Mouse (Mus musculus): Measurements from ENCODE around the gene Hbb-y. TPM values are rescaled to one million over a fixed set of nuclear protein-coding genes. Genes with fewer than 3 reads are reported as not detected.
A peak's percentile ranks its signal among the peaks of the same experiment; 100 is the strongest.
"Not testable (repeated sequence)": the region's sequence is repeated elsewhere in the genome, so short reads cannot be mapped to it uniquely, and the experiment has no call there.

The Hbb-y gene
- total RNA-seq (2021) (not detected), polyA plus RNA-seq (2012; rRNA removed) (not detected in 2 replicates)
- long read RNA-seq = 0 reads

DNA sequence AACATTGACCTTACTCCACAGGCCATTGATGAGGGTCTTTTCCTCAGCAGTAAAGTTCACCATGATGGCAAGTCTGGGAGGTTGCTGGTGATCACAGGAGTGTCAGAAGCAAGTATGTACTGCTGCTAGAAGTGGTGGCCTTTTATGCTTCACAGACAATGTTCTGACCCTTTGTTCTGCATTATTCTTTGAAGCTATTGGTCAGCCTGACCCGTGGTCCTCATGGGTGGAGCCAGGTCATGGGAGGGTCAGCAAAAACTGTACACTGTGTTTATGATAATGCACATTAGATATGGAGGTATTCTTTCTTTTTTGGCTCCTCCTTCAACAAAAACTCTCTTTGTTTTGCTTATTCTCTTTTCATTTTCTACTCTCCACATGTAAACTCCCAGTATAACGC, at the start of gene Hbb-y:
TSS of gene Hbb-y (minus strand) at position 127 of the 400 bp plus-strand sequence.
- DNase-seq = no peak

DNA sequence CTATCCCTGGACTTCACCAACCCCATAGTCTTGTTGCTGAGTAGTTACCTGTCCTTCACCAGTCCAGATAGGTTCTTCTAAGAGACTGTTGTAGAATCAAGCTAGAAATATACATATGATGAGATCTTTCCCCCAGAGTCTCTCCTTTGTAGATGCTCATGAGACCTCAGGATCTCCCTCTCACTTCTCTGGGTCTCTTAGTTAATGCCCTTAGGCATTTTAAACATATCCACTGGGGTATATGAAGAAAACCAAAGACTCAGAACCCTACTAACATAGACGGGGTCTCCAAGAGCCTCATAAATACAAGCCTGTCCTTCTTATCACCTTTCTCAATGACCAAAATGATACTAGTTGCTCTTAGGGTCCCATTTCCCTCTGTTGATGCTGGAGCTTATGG, 41.4 kb upstream of the Hbb-y start, which contains the start of gene Olfr64:
TSS of gene Olfr64 (minus strand) at position 101 of the 400 bp plus-strand sequence.
- no peak for DNase-seq

DNA sequence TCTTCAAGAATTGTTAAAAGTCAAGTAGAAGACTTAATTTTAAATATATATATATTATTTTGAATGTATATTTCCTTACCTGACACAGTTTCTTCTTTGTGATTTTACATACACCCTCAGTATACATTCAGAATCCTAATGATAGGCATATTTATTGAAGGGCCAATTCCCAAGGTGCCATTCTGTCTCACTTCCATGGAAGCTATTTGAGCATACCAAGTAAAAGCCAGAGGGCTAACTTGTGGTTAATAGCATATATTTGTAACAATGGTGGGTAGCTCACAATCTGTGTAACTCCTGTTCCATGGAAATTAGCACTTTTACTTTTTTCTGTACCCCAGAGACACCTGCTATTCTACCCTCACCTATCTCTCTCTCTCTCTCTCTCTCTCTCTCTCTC, 33.1 kb upstream of the Hbb-y start, which contains the start of gene Olfr66:
TSS of gene Olfr66 (minus strand) at position 101 of the 400 bp plus-strand sequence.
- no peak for DNase-seq

DNA sequence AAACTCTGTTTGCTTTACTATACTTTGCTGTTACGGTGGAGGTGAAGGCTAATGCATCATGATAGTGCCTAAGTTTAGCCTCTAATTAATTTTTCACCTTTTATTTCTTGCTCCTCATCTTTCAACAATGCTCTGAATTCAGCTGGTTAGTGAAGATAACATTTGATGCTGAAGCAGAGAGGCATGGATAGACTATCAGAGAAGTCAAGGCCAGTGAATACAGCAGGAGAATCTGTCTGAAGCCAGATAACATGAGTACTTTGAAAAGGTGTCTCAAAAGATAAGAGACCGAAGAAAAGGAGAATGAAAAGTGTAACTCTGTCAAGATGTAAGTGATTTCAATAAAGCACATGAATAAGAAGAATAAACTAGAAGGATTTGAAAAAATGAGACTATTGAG, 24.1 kb upstream of the Hbb-y start:
- no peak for DNase-seq

DNA sequence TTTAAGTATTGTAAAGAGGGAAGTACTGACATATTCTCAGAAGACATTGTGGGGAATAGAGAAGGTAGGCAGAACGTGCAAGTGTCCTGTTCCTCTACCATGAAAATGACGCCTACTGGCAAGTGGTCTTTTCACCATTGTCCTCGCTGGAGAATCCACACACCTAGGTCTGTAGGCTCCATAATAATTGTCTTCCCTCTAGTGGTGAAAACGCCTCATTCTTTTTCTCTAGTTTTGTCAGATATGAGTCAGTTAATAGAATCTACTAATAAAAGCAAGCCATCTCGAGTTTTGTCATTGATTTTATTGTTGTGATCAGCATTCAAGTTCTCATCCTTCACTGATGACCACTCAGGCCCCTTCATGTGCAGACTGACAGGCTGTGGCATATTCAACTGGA, 21.4 kb upstream of the Hbb-y start:
- DNase-seq = no peak

DNA sequence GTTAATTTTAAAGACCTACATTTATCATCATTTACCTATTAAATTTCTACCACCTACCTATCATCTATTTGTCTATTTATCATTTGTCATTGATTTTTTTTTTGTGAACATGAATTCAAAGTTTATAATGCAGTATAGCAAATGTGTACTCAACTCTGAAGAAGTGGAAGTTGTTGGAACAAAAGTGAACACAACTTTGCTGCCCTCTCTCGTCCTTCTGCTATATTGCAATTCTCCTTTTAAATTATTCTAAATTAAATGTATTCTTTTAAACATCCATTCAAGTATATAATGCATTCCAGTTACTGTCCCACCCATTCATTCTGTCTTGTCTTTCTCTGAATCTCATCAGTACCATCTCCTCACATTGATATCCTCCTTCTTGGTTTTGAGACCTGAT, 20.0 kb upstream of the Hbb-y start:
- DNase-seq = no peak

DNA sequence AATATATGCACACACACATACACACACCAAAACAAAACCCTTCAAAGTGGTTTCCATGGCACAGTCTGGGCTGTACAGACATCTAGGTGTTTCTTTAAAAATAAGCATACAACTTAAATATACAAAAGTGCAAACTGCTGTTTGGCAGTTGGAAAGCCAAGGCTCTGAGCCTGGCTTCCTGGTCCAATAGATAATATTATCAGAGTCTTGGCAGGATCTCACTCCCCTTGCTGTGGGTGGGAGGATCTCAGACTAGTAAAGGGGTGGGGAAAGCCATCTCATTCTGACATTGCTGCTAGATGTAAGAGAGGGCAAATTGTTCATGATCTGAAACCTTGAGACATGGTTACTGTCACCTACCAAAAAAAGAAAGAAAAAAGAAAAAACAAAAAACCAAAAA, 17.7 kb upstream of the Hbb-y start:
- DNase-seq = no peak

DNA sequence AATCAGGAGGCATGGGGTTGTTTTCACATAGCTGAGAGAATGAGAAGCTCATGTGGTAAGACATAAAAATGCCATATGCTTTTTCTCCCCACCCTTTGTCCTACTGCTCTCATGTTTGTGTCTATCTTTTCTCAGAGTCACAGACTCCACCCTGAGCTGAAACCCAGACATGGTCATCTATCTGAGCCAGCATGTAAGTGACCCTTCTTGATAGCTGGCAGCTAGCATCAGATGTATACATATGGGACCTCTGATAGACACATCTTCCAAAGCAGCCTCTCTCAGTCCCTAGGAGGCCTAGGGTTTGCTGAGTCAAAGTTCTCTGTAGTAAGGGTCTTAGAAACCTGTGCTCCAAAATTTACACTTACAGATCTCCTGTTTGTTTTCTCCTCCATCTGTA, 12.7 kb upstream of the Hbb-y start:
- DNase-seq = no peak

DNA sequence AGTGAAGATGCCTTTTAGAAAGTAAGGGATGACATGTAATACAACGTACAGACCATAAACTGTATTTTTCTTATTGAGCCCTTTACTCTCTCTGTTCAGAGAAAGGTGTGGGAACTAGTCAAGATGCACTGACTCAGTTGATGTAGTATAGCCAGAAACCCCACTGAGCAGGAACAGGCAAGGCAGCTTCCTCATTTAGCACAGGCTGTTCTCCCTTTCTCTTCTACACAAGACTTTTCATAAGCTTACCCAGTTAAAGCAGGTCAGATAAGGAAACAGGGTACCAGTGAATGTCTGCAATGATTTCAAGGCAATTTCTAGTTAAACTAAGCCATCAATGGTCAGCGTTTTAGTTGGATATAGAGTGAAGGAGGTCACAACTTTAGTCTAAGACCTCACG, 8.5 kb upstream of the Hbb-y start:
- no peak for DNase-seq

DNA sequence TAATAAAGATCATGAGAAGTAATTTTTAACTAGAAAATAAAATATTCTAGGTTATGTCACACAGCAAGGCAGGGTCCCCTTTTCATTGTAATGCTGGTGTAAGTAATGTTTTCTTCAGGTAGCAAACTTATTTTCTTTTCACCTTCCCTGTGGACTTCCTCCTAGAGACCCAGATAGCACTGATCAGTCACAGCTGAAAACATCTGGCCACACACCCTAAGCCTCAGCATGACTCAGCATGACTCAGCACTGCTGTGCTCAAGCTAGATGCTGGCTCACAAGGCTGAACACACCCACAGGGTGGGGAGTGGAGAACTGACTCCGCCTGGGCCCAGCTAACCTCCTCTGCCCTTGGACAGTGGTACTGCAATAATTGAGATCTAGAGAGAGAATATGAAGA, 7.8 kb upstream of the Hbb-y start:
- DNase-seq = peak; percentile 76

DNA sequence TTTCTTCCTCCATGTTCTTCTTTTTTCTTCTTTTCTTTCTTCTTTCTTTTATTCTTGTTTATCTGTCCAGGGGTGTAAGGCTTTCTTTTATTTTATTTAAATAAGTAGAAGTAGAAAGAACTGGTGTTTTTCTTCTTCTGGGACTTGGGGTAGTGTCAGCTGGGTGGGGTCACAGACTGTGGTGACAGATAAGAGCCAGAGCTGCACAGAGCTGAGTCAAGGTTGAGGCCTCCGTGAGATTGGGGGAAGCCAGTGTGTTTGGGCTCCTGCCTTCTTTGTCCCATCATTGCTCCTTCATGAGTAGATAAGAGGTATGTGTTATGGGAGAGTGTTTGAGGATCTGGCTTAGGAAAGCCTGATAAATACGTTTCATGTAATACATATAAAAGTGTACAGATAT, 6.1 kb upstream of the Hbb-y start:
- no peak for DNase-seq

DNA sequence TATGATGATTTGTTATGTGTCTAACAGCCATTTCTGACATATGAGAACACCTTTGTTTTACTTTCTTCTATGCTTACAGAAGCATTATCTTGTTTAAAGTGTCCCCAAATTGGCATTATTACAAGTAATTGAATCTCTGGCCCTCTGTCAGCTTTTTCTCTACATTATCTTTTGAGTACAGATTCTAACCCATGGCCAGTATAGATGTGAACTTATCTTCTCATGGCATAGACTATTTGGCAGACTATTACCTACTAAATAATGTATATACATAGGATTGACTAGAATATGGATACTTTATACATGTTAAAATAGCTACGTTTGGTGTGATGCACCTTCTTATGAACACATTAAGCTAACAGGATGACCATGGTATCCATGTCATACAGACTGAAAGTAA, 1.7 kb upstream of the Hbb-y start:
- no peak for DNase-seq

DNA sequence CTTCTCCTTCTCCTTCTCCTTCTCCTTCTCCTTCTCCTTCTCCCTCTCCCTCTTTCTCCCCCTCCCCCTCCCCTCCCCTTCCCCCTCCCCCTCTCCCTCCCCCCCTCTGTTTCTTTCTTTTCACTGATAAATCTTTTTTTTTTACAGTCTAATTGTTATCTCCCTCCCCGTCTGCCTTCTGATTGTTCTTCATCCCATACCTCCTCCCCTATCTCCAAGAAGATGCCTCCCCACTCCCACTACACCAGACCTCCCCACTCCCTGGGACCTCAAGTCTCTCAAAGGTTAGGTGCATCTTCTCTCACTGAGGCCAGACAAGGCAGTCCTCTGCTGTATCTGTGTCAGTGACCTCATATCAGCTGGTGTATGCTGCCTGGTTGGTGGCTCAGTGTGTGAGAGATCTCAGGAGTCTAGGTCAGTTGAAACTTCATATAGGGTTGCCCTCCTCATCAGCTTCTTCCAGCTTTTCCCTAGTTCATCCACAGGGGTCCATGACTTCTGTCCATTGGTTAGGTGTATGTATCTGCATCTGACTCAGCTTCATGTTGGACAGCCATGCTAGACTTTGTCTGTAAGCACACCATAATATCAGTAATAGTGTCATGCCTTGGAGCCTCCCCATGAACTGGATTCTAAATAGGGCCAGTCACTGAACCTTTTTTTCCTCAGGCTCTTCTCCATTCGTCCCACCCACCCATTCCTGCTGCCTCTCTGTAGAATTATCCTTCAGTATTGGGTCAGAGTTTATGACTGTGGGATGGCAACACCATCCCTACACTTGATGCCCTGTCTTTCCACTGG, 8.3 kb downstream of the Hbb-y start:
- DNase-seq = no peak

DNA sequence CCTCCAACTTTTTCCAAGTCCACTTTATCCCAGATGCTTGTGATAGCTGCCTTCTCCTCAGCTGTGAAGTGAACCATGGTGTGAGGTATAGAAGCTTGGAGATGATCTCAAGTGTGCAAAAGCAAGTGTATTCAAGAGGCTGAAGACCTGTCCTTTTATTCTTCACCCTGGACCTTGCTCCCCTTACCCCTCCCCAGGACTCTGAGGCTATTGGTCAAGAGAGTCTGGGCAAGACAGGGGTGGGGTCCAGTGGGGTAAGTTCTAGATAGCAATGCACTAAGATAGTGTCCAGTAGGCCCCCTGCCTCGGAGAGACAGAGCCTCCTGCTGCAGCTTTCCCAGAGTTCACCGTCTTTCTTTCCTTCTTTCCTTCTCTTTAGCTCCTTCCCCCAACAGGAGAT, 10.0 kb downstream of the Hbb-y start, which contains the start of gene Hbb-bh1:
TSS of gene Hbb-bh1 (minus strand) at position 131 of the 400 bp plus-strand sequence.
- DNase-seq = no peak

DNA sequence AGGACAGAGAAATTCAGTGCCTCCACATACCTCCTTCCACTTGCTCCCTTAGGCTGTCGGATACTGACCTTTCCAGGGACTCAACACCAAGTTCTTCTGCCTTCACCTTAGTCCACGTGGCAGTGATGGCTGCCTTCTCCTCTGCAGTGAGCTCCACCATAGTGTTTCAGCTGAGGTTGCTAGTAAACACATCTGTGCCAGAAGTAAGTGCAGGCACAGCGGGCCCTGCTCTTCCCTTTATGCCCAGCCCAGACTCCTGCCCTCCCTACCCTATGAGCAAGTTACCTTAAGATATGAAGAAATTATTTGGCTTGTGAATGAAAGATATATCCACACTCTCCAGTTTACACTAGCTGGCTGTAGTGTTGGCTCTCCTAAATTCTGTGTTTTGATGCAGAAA, 12.7 kb downstream of the Hbb-y start, which contains the start of gene Hbb-bh2:
TSS of gene Hbb-bh2 (minus strand) at position 253 of the 400 bp plus-strand sequence.
- no peak for DNase-seq

DNA sequence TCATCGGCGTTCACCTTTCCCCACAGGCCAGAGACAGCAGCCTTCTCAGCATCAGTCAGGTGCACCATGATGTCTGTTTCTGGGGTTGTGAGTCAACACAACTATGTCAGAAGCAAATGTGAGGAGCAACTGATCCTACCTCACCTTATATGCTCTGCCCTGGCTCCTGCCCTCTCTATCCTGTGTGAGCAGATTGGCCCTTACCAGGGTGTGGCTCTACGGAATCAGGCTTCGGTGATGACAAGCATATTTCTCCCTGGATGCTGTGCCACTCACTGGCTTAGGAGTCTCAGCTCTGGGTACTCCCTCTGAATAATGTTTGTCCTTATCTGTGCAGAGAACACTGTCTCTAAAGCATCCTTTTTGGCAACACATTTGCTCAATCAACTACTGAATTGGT, 25.2 kb downstream of the Hbb-y start, which contains the start of gene Hbb-bs:
TSS of gene Hbb-bs (minus strand) at position 289 of the 400 bp plus-strand sequence.
- DNase-seq = no peak

DNA sequence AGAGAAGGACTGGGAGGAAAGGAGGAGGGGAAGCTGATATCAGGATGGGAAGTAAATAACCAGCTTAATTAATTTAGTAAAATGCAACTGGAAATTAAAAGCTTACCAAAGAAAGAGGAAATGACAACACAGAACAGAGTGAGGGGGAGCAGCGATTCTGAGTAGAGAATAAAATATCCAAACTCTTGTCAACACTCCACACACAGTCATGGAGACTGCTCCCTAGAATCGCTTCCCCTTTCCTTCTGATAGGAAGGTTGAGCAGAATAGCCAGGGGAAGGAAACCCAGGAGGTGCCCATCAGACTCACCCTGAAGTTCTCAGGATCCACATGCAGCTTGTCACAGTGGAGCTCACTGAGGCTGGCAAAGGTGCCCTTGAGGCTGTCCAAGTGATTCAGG, 25.9 kb downstream of the Hbb-y start:
- not testable (repeated sequence) for DNase-seq

DNA sequence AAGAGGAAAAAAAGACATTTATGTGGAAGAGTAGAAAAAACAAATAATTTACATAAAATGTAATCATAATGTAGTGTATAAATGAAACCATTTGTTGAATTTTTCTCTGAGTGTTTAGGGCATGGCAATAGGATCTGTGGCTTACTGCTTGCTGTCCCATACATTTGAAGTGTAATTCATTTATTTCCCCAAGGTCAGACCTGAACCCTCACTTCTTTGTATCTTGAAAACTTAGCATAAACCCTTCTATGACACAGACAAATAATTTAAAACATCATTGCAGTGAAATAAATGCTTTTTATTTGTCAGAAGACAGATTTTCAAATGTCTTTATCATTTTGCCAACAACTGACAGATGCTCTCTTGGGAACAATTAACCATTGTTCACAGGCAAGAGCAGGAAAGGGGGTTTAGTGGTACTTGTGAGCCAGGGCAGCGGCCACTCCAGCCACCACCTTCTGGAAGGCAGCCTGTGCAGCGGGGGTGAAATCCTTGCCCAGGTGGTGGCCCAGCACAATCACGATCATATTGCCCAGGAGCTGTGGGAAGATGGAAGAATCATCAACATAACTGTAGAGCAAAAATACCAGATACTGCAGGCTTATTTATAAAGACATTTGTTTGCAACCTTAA, 26.6 kb downstream of the Hbb-y start:
- DNase-seq = no peak

DNA sequence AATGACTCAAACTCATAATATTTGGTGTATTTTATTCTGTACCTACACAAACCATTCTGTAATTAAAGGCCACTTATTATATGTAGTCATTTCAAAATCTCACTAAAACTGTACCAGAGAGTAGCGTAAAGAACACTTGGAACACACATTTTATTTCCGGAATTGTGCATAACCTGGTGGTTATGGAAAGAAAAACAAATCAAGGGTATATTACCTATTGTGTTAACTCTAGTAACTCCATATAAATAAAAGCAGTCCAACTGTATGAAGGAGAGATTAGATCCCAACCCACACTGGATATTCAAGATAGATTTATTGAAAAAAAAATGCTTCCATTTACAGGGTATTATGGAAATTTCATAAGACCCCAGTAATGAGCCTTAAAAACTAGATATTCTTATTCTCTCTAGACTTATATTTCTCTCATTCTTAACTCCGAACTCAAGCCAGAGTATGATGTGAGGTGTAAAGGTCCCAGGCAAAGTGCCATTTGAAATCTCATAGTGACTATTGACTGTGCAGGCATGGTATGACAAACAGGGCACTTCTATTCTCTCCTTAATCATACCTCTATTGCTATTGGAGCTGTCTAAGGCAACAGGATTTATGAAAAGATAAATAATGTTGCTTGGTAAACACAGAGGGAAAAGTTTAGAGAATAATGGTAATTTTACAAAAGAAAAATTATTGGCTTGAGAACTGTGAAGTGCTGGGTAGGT, 27.3 kb downstream of the Hbb-y start:
- DNase-seq = no peak

DNA sequence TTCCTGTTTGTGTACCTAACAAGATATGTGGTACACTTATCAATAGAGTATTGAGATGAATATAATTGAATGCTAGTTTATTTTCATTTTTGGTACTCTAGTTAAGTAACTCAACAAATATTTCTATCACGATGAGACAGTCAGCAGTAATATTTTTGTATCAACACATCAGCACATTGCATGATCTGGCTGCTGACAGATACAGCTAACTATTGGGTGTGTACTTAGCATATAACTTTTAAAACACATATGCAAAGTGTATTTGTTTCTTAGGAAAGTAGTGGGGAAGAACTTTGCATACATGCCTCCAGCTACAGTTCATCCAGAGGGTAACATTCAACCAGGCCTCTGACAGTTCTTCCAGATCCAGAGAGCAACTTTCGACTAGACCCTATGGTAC, 28.4 kb downstream of the Hbb-y start:
- no peak for DNase-seq

DNA sequence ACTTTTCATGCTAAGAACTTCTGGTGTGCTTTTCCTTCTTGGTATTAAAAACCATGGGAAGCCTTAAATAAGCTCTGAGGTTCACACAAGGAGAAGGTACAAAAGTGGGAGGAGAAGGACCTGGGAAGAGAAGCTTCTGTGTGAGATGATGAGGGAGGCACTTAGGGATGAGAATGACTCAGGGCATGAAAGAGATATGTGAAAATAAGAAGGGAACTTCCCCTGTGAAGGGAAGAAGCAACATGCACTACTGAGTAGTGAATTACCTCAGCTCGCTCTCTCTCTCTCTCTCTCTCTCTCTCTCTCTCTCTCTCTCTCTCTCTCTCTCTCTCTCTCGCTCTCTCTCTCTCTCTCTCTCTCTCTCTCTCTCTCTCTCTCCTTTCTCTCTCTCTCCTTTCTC, 37.9 kb downstream of the Hbb-y start:
- not testable (repeated sequence) for DNase-seq

DNA sequence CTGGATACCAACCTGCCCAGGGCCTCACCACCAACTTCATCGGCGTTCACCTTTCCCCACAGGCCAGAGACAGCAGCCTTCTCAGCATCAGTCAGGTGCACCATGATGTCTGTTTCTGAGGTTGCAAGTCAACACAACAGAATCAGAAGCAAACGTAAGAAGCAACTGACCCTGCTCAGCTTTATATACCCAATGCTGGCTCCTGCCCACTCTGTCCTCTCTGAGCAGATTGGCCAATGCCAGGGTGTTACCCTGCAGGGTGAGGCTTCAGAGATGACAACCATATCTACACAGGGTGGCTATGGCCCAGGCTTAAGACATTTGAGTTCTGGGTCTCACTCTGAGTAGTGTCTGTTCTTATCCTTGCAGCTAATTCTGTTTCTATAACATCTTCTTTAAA, 39.2 kb downstream of the Hbb-y start, which contains the start of gene Hbb-bt:
TSS of gene Hbb-bt (minus strand) at position 231 of the 400 bp plus-strand sequence.
- DNase-seq = no peak
